ENCODE assay signal across 11 mouse cellular contexts in genomic region chr10:3995277-3995676, GRCm38 (mm10). TPM values are rescaled to one million over a fixed set of nuclear protein-coding genes. Genes with fewer than 3 reads are reported as not detected.
DNase-seq lines count a peak whose midpoint lies in the region; ATAC-seq and TF ChIP-seq lines count a peak whose summit lies in the region.
"Had no signal": no experiment of that assay in that cellular context is flagged by ENCODE, and none has a peak within 500 bp of the region (broad histone marks: within the 10 kb centered on the region; RNA-seq: fewer than 3 reads in every experiment).

No protein-coding gene starts in this region.

- no peak overlapping the region for H3K27ac ChIP-seq in layer of hippocampus, adult 2 months
- no peak overlapping the region for H3K27ac ChIP-seq in MEL (ENCODE audit: control insufficient read depth, low read depth, low read length)
- H3K27ac ChIP-seq in liver, embryonic 15.5 days (replicated peaks), result peak overlapping the region; percentile 78
- H3K27ac ChIP-seq in forebrain, embryonic 15.5 days (replicated peaks), result no peak overlapping the region

- H3K4me1 ChIP-seq in MEL (ENCODE audit: control insufficient read depth in 1 of 2, insufficient read depth in 2 of 2, low read length in 2 of 2), result peaks cover 2 to 6% of the 10 kb centered on the region in 2 experiments; a peak in 2 of 4 replicates
- H3K4me1 ChIP-seq in liver, embryonic 15.5 days (replicated peaks), result peaks cover 51% of the 10 kb centered on the region
- no peaks in the 10 kb centered on the region for H3K4me1 ChIP-seq in forebrain, embryonic 15.5 days

- peak; percentile 58 for TF ChIP-seq CTCF in layer of hippocampus, adult 2 months (conservative IDR thresholded peaks at IDR 0.05)
- peak; percentile 51 to 66 (median 54) for TF ChIP-seq CTCF in MEL (IDR thresholded peaks at IDR 0.05 in 2 of 3, conservative IDR thresholded peaks at IDR 0.05 in 1 of 3; ENCODE audit: control insufficient read depth in 1 of 3, insufficient read depth in 1 of 3, low read depth in 2 of 3, low read length in 3 of 3, poor library complexity in 1 of 3, severe bottlenecking in 1 of 3)

- H3K4me2 ChIP-seq in liver, embryonic 15.5 days, result no peak overlapping the region
- H3K4me2 ChIP-seq in forebrain, embryonic 15.5 days (replicated peaks), result no peak overlapping the region
- H3K4me2 ChIP-seq: heart, embryonic 11.5 days had no signal

- TF ChIP-seq EP300 in MEL (IDR thresholded peaks at IDR 0.05; ENCODE audit: low read depth in 1 of 2, low read length in 2 of 2), result no peak

- H3K9me3 ChIP-seq in MEL (replicated peaks; ENCODE audit: insufficient read depth, low read length), result no peaks in the 10 kb centered on the region
- no peaks in the 10 kb centered on the region for H3K9me3 ChIP-seq in liver, embryonic 15.5 days (replicated peaks)
- H3K9me3 ChIP-seq in forebrain, embryonic 15.5 days, result no peaks in the 10 kb centered on the region

- no peak overlapping the region for H3K4me3 ChIP-seq in layer of hippocampus, adult 2 months
- H3K4me3 ChIP-seq in MEL (ENCODE audit: control insufficient read depth in 1 of 2, insufficient read depth in 1 of 2, low read depth in 2 of 2, low read length in 2 of 2), result no peak overlapping the region
- no peak overlapping the region for H3K4me3 ChIP-seq in liver, embryonic 15.5 days (replicated peaks)
- H3K4me3 ChIP-seq in forebrain, embryonic 15.5 days, result no peak overlapping the region
- H3K4me3 ChIP-seq: erythroblast, embryonic 14.5 days had no signal

- no peak for TF ChIP-seq POLR2A in MEL (IDR thresholded peaks at IDR 0.05; ENCODE audit: control insufficient read depth in 1 of 2, insufficient read depth in 1 of 2, low read depth in 1 of 2, low read length in 2 of 2, poor library complexity in 1 of 2)

- no peaks in the 10 kb centered on the region for H3K27me3 ChIP-seq in MEL (ENCODE audit: control insufficient read depth in 1 of 2, insufficient read depth in 2 of 2, low read length in 2 of 2)
- no peaks in the 10 kb centered on the region for H3K27me3 ChIP-seq in liver, embryonic 15.5 days
- H3K27me3 ChIP-seq in forebrain, embryonic 15.5 days, result no peaks in the 10 kb centered on the region

- H3K79me2 ChIP-seq in MEL (ENCODE audit: control insufficient read depth, insufficient read depth, low read length, poor library complexity), result no peaks in the 10 kb centered on the region

- H3K9ac ChIP-seq in MEL (ENCODE audit: control insufficient read depth, low read depth, low read length, poor library complexity, severe bottlenecking), result no peak overlapping the region
- no peak overlapping the region for H3K9ac ChIP-seq in liver, embryonic 15.5 days
- no peak overlapping the region for H3K9ac ChIP-seq in forebrain, embryonic 15.5 days (replicated peaks)

- 70% methylated on average over 4 of the region's 4 CpGs for WGBS in liver, embryonic 15.5 days (ENCODE audit: insufficient replicate concordance)
- 82% methylated on average over 4 of the region's 4 CpGs for WGBS in forebrain, embryonic 15.5 days

- DNase-seq in layer of hippocampus, adult 2 months (ENCODE audit: low spot score in 2 of 2), result no peak
- no peak for DNase-seq in layer of hippocampus, postnatal 36 days
- DNase-seq in CD4-positive helper T cell, adult 2 months (ENCODE audit: low read depth, low spot score), result peak; percentile 20
- peak; percentile 49 for DNase-seq in MEL (ENCODE audit: low read depth, low spot score)
- no peak for DNase-seq in frontal cortex, postnatal 14 days (ENCODE audit: low spot score in 2 of 2)
- DNase-seq: cerebellum, adult 9-10 months had no signal

- no peak for TF ChIP-seq RAD21 in MEL (IDR thresholded peaks at IDR 0.05; ENCODE audit: low read depth, low read length)

- peaks cover 0 to 15% of the 10 kb centered on the region in 2 experiments; a peak in 3 of 4 replicates for H3K36me3 ChIP-seq in MEL (ENCODE audit: control insufficient read depth in 1 of 2, insufficient read depth in 2 of 2, low read length in 2 of 2)
- peaks cover 72% of the 10 kb centered on the region for H3K36me3 ChIP-seq in liver, embryonic 15.5 days (replicated peaks)
- H3K36me3 ChIP-seq in forebrain, embryonic 15.5 days, result no peaks in the 10 kb centered on the region

- no peak for ATAC-seq in liver, embryonic 15.5 days (ENCODE audit: insufficient read depth)
- ATAC-seq in forebrain, embryonic 15.5 days (replicated peaks), result no peak
- ATAC-seq: hindbrain, embryonic 16.5 days had no signal

TF ChIP-seq in MEL, 35 proteins besides CTCF, POLR2A, EP300 and RAD21:
- TF ChIP-seq ETS1 (IDR thresholded peaks at IDR 0.05; ENCODE audit: low read depth, low read length), result no peak
- no peak for TF ChIP-seq SIN3A (IDR thresholded peaks at IDR 0.05; ENCODE audit: low read length)
- TF ChIP-seq CHD2 (IDR thresholded peaks at IDR 0.05; ENCODE audit: low read length), result no peak
- TF ChIP-seq E2F4 (IDR thresholded peaks at IDR 0.05; ENCODE audit: borderline replicate concordance, low read depth, low read length), result no peak
- no peak for TF ChIP-seq KAT2A (conservative IDR thresholded peaks at IDR 0.05; ENCODE audit: low read depth, low read length)
- no peak for TF ChIP-seq TCF12 (IDR thresholded peaks at IDR 0.05; ENCODE audit: low read depth, low read length)
- TF ChIP-seq MXI1 (IDR thresholded peaks at IDR 0.05; ENCODE audit: low read depth, low read length), result no peak
- TF ChIP-seq UBTF (IDR thresholded peaks at IDR 0.05; ENCODE audit: borderline replicate concordance, insufficient read depth, low read depth, low read length), result no peak
- no peak for TF ChIP-seq ELF1 (IDR thresholded peaks at IDR 0.05; ENCODE audit: low read depth, low read length)
- TF ChIP-seq RCOR1 (IDR thresholded peaks at IDR 0.05; ENCODE audit: low read depth, low read length), result no peak
- no peak for TF ChIP-seq NELFE (IDR thresholded peaks at IDR 0.05; ENCODE audit: low read depth, low read length)
- no peak for TF ChIP-seq ZC3H11A (IDR thresholded peaks at IDR 0.05; ENCODE audit: low read depth, low read length)
- TF ChIP-seq NRF1 (IDR thresholded peaks at IDR 0.05; ENCODE audit: insufficient read depth, low read depth, low read length, poor library complexity, severe bottlenecking), result no peak
- TF ChIP-seq MAFK (IDR thresholded peaks at IDR 0.05; ENCODE audit: borderline replicate concordance, low read depth, low read length), result no peak
- no peak for TF ChIP-seq POLR2AphosphoS2 (IDR thresholded peaks at IDR 0.05; ENCODE audit: low read length)
- TF ChIP-seq USF1 (IDR thresholded peaks at IDR 0.05; ENCODE audit: low read depth, low read length), result no peak
- no peak for TF ChIP-seq TAL1 (IDR thresholded peaks at IDR 0.05; ENCODE audit: low read length)

RNA-seq across cellular contexts. Expression of gene Mthfd1l, which starts 22.4 kb away (rescaled TPM):
- 1 to 10 TPM; 8.2 to 9.2 TPM for total RNA-seq in layer of hippocampus, adult 2 months (2021)
- total RNA-seq in layer of hippocampus, postnatal 36 days (2021), result 1 to 10 TPM; 7.7 to 9.3 TPM
- 43.1 and 58.6 TPM in 2 replicates for total RNA-seq in MEL (2012; rRNA removed)
- 1,000 to 10,000 TPM in 1 of 2 experiments, 10 to 100 TPM in 1; 83.0 to 1,097 TPM for polyA plus RNA-seq in MEL (2012; ENCODE audit: insufficient read depth in 1 of 2, insufficient read length in 2 of 2, low read depth in 1 of 2, low replicate concordance in 2 of 2, missing spikeins in 1 of 2)
- 18.9 and 20.1 TPM in 2 replicates for polyA plus RNA-seq in liver, embryonic 15.5 days (2015; fragmentation: Nextera tagmentation; extraction: Ambion mirVana)
- 3.6 and 3.7 TPM in 2 replicates for polyA plus RNA-seq in forebrain, embryonic 15.5 days (2015; fragmentation: Nextera tagmentation; extraction: Ambion mirVana)

Comparison
In these comparisons a context has a peak if more than half of its experiments do, and no peak if none do; other contexts are left out.
1. DNase-seq: peak in CD4-positive helper T cell, adult 2 months (single experiment) and MEL (single experiment); none in layer of hippocampus, adult 2 months (0 of 2), layer of hippocampus, postnatal 36 days (0 of 2) and frontal cortex, postnatal 14 days (0 of 2).